In the genomic region with DNA sequence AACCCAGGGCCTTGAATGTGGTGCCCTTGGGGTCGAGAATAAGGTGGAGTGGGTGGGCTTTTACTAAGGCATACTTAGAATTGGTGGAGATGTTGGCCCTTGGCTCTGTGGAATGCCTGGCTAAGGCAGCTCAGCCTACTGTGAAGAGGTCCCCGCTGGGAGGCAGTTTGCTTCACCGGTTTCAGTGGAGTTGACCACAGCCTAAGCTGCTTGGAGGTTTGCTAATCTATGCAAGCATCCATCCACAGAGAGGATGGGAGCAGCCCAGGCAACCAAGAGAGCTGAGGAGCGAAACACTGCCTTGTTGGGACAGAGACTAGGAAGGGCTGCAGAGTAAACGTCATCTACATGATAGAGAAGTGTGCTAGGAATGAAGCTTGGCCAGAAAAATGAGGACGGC, we compare ENCODE assay signal across 18 mouse cellular contexts.
"Had no signal": no experiment of that assay in that cellular context is flagged by ENCODE, and none has a peak within 500 bp of the region (broad histone marks: within the 10 kb centered on the region; RNA-seq: fewer than 3 reads in every experiment).

No protein-coding gene starts in this region.

- H3K9ac ChIP-seq: lung, embryonic 14.5 days; midbrain, embryonic 12.5 days; neural tube, embryonic 13.5 days; neural tube, embryonic 15.5 days had no signal

- H3K4me3 ChIP-seq: midbrain, embryonic 10.5 days; midbrain, embryonic 12.5 days; myocyte; neural tube, embryonic 13.5 days; neural tube, embryonic 15.5 days had no signal

- H3K27me3 ChIP-seq: midbrain, embryonic 12.5 days; neural tube, embryonic 13.5 days; neural tube, embryonic 15.5 days had no signal

- H3K9me3 ChIP-seq: midbrain, embryonic 10.5 days; midbrain, embryonic 12.5 days; neural tube, embryonic 13.5 days; neural tube, embryonic 15.5 days had no signal

- DNase-seq: lung, adult 18-20 months; lung, embryonic 14.5 days; lung, postnatal 10 days; lung, postnatal 4 days; midbrain, embryonic 14.5 days; retina, postnatal 1 day; right cerebral cortex, adult 18-20 months; right cerebral cortex, postnatal 25 days; right cerebral cortex, postnatal 4 days; spleen, adult 18-20 months; thymus, postnatal 14 days; thymus, postnatal 36 days had no signal

- H3K27ac ChIP-seq: midbrain, embryonic 10.5 days; midbrain, embryonic 12.5 days; neural tube, embryonic 13.5 days; neural tube, embryonic 15.5 days had no signal

- ATAC-seq: midbrain, embryonic 16.5 days had no signal

- H3K4me2 ChIP-seq: lung, embryonic 14.5 days; midbrain, embryonic 12.5 days; neural tube, embryonic 13.5 days; neural tube, embryonic 15.5 days had no signal

- H3K4me1 ChIP-seq: neural tube, embryonic 13.5 days; neural tube, embryonic 15.5 days had no signal
